Mouse (Mus musculus) gastrocnemius, postnatal 14 days (tissue): ENCODE measurements around the gene Gm13305. TPM values are rescaled to one million over a fixed set of nuclear protein-coding genes. Genes with fewer than 3 reads are reported as not detected.
"Not testable (repeated sequence)": the region's sequence is repeated elsewhere in the genome, so short reads cannot be mapped to it uniquely, and the experiment has no call there.

Experiments used
- DNase-seq: peaks from one replicate; pipeline ENCODE4 v3.0.0; 2021; ENCODE audit warnings: mixed read lengths
- intact Hi-C: fragments of 180-260 bp; cut with DNase I; formaldehyde crosslinking; loops from one replicate; pipeline ENCODE4 v1.15.1; 2025; ENCODE audit warnings: low total_unique reads
- long read RNA-seq, 2 experiments: library from polyadenylated mRNA; stranded (forward); transcript quantifications; one replicate each; pipeline ENCODE4 v2.0.0; 2021
- total RNA-seq, 2 experiments: library from RNA; stranded (reverse); gene quantifications; 2 replicates each; pipeline ENCODE4 v1.2.3; 2021

Gm13305 gene
- total RNA-seq: 1 to 10 TPM in 1 of 2 experiments, under 1 TPM in 1; 0.35 to 1.1 TPM
- long read RNA-seq, experiment 1, partial matches to known transcripts: 0 of 3 reads
- long read RNA-seq, experiment 1, other reads (novel, unspliced or antisense): 3 of 3 reads
- long read RNA-seq, experiment 2, partial matches to known transcripts: 0 of 3 reads
- long read RNA-seq, experiment 2, other reads (novel, unspliced or antisense): 3 of 3 reads

DNA sequence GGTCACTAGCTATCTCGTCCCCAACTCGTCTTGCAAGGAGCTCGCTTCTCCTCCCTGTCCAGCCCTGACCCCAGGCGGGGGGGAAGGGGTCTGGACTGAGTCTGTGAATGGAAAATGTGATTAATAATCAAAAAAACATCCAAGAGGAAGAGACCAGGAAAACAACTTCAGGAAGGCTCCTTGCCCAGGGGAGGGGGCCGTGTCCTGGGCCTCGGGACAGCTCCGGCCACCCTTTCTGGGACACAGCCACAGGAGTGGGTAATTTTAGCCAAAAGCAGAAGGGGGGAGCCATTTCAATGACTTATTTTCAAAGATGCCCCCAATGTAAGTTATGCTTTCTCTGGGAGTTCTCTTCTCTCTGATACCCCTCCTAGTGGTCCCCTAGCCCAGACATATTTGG is at the start of gene Gm13305:
Gene Gm13305 (minus strand): TSS at position 101 of the 400 bp plus-strand sequence.
- intact Hi-C loops, DNase-seq: not testable (repeated sequence)

- intact Hi-C loops, DNase-seq: not testable (repeated sequence)
Observed at GRCm38 (mm10) chr4:42184980-42185372, 16.6 kb upstream of the Gm13305 start.

GRCm38 (mm10) chr4:42184324-42184979 is 16.0 kb upstream of the Gm13305 start:
- intact Hi-C loops, DNase-seq: not testable (repeated sequence)

DNA sequence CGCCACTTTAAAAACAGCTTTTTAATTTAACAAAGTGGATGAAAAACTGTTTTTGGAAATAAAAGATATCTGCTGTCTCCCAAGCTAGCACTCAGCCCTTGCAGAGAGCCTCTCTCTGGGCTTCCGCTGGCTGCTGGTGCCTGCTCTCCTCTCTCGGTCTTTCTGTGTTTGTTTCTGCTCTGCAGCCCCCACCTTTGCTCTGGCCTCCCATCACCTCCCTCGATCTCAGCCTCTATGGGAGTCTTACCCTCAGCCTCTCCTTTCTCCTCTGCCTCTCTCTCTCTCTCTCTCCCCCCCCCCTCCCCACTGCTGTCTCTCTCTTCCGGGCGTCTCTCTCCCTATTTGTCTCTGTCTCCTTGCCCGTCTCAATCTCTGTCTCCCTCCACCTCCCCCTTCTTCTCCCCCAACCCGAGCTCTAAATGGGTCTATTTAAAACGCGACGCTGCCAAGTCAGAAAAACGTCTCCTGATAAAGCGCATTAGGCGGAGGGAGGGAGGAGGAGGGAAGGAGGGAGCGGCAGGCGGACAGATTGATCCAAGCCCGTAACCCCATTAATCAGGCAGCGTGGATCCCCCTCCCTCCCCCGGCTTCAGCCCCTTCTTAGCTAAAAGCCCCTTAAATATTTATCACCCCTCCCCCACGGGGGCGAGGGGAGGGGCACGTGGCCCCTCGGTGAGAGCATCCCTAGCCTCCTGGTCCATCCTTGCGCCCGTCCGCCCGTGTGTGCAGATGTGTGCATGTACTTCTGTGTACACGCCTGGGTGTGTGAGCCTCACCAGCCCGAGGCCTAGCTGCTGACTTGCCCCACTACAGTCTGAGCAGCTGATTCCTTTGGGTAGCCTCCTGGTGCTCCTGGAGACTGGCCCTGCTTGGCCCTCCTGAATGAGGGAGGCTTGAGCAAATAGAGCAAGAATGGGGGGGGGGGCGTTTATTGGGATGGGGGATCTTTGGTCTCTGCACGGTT is 15.1 kb upstream of the Gm13305 start:
- intact Hi-C loops, DNase-seq: not testable (repeated sequence)

DNA sequence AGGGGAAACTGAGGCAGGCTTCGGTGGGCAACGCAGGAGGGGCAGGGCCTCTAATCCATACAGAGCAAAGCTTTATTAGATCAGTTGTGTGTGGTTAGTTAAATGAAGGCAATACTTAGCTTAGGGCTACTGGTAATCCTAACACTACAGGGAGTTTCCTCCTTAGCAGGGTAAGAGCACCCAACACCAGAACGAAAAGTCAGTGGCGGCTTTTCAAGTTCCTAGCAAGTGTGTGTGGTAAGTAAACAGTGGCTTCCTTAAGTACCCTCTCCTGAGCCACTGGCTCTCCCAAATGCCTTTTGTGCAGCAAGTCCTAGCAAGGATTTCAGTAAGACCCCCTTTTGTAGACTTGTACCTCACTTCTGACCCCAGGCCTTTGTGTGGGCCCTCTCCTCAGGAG is 9.8 kb upstream of the Gm13305 start:
- intact Hi-C loops, DNase-seq: not testable (repeated sequence)

DNA sequence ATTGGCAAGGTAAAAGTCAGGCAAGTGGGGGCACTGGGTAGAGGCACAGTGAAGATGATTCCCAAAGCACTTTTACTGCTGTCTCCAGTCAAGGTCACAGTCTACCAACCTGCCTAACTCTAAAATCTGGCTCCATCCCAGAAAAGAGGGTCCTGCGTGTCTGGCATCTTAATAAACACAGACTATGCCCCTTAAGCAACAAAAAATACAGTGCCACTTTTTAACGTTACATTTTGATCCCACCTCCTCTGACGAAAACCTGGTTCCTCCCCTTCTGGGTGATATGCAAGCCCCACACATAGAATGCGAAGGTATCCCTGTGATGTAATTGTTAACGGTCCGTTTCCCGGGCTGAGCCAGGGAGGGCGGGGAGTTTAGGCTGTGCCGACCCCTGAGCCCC is 15.3 kb downstream of the Gm13305 start, which contains the start of gene Gm13306:
Gene Gm13306 (plus strand): TSS at position 301 of the 400 bp plus-strand sequence.
- DNase-seq, intact Hi-C loops: not testable (repeated sequence)

DNA sequence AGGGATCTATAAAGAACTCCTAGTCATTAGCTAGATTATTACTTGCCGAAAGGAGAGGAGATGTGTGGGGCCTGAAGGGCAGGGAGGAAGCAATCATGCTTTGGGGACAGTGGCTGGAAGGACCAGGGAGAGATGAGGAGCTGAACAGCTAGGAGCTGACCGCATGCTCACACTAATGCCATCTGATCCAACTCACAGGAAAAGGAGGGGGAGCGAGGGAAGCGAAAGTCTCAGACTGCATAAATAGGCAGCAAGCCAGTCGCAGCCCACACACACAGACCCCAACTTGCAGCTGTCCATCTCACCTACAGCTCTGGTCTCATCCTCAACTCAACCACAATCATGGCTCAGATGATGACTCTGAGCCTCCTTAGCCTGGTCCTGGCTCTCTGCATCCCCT is 53.9 kb downstream of the Gm13305 start, which contains the start of gene Gm13304:
Gene Gm13304 (plus strand): TSS at position 301 of the 400 bp plus-strand sequence.
- intact Hi-C loops, DNase-seq: not testable (repeated sequence)

Other genes starting within 250 kb of the Gm13305 start
- gene Gm20878, start 227.0 kb downstream of the Gm13305 start, total RNA-seq: 1 to 10 TPM in 1 of 2 experiments, under 1 TPM in 1; 0.33 to 2.4 TPM
- under 1 TPM in 1 of 2 experiments, not detected in 1; 0.09 TPM for gene Fam205a4, start 202.5 kb downstream of the Gm13305 start, total RNA-seq
- not detected for gene Gm21093, start 133.9 kb downstream of the Gm13305 start, total RNA-seq
- not detected for gene Gm3893, start 77.4 kb downstream of the Gm13305 start, total RNA-seq
- 10 to 100 TPM in 1 of 2 experiments, 1 to 10 TPM in 1; 5.8 to 10.2 TPM for gene Gm13304, start 53.8 kb downstream of the Gm13305 start, total RNA-seq
- gene Gm13306, start 15.2 kb downstream of the Gm13305 start, total RNA-seq: 1 to 10 TPM in 1 of 2 experiments, under 1 TPM in 1; 0.86 to 2.1 TPM
- gene Gm10600, start 72.0 kb upstream of the Gm13305 start, total RNA-seq: 1 to 10 TPM in 1 of 2 experiments, under 1 TPM in 1; 0.21 to 1.6 TPM
- not detected for gene Ccl21b, start 87.2 kb upstream of the Gm13305 start, total RNA-seq
- gene Gm21953, start 125.7 kb upstream of the Gm13305 start, total RNA-seq: not detected
- gene Fam205a3, start 149.7 kb upstream of the Gm13305 start, total RNA-seq: under 1 TPM in 1 of 2 experiments, not detected in 1; 0.12 TPM